In the genomic region with DNA sequence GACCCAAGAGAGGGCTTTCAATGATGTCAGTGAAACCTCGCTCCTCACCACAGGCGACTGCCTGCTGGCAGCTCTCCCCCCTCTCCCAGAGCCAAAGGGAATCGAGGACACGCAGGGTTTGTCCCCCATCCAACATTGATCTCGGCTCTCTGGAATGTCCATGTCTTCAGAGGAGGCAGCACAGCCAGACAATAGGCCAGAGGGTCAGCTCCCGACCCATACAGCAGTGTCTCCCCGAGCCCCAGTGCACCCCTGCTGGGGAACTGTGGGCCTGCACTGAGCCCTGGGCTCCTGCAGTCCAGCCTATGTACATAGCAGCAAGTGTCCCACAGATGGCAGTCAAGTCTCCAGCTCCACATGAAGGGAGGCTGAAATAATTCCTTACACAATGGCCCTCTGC, we compare ENCODE assay signal across 8 mouse cellular contexts. TPM values are rescaled to one million over a fixed set of nuclear protein-coding genes. Genes with fewer than 3 reads are reported as not detected.
DNase-seq lines count a peak whose midpoint lies in the region; ATAC-seq and TF ChIP-seq lines count a peak whose summit lies in the region.

No protein-coding gene starts in this region.

- no peak overlapping the region for H3K4me3 ChIP-seq in embryonic facial prominence, embryonic 15.5 days (replicated peaks)
- H3K4me3 ChIP-seq in heart, embryonic 10.5 days = no peak overlapping the region
- no peak overlapping the region for H3K4me3 ChIP-seq in liver, adult 2 months (ENCODE audit: insufficient read depth, low read depth, low read length)
- H3K4me3 ChIP-seq in stomach, embryonic 15.5 days (replicated peaks) = no peak overlapping the region

- no peaks in the 10 kb centered on the region for H3K79me2 ChIP-seq in liver, adult 2 months (ENCODE audit: control insufficient read depth, insufficient read depth, low read length)

- H3K36me3 ChIP-seq in embryonic facial prominence, embryonic 15.5 days = no peaks in the 10 kb centered on the region
- no peaks in the 10 kb centered on the region for H3K36me3 ChIP-seq in heart, embryonic 10.5 days
- H3K36me3 ChIP-seq in liver, adult 2 months (ENCODE audit: control insufficient read depth, insufficient read depth, low read length) = no peaks in the 10 kb centered on the region
- H3K36me3 ChIP-seq in stomach, embryonic 15.5 days = no peaks in the 10 kb centered on the region

- TF ChIP-seq CTCF in liver, adult 2 months (IDR thresholded peaks at IDR 0.05; ENCODE audit: low read depth, low read length) = peak; percentile 67

- TF ChIP-seq POLR2A in liver, adult 2 months (IDR thresholded peaks at IDR 0.05; ENCODE audit: extremely low read depth, insufficient read depth, low read length) = no peak

- H3K4me2 ChIP-seq in embryonic facial prominence, embryonic 15.5 days (replicated peaks) = no peak overlapping the region
- no peak overlapping the region for H3K4me2 ChIP-seq in stomach, embryonic 15.5 days

- no peaks in the 10 kb centered on the region for H3K9me3 ChIP-seq in embryonic facial prominence, embryonic 15.5 days (replicated peaks)
- no peaks in the 10 kb centered on the region for H3K9me3 ChIP-seq in heart, embryonic 10.5 days
- no peaks in the 10 kb centered on the region for H3K9me3 ChIP-seq in stomach, embryonic 15.5 days

- peak; percentile 81 for ATAC-seq in embryonic facial prominence, embryonic 15.5 days (ENCODE audit: insufficient number of reproducible peaks, low FRiP score, low TSS enrichment, low read depth)
- ATAC-seq in stomach, embryonic 15.5 days (ENCODE audit: insufficient read depth, low FRiP score, low read depth) = peak; percentile 79

- H3K27ac ChIP-seq in embryonic facial prominence, embryonic 15.5 days (replicated peaks) = no peak overlapping the region
- peak overlapping the region; percentile 79 for H3K27ac ChIP-seq in heart, embryonic 10.5 days
- no peak overlapping the region for H3K27ac ChIP-seq in liver, adult 2 months (replicated peaks; ENCODE audit: insufficient read depth, low read depth, low read length)
- peak overlapping the region; percentile 82 for H3K27ac ChIP-seq in stomach, embryonic 15.5 days

- H3K4me1 ChIP-seq in embryonic facial prominence, embryonic 15.5 days = peaks cover 39% of the 10 kb centered on the region
- peaks cover 65% of the 10 kb centered on the region for H3K4me1 ChIP-seq in heart, embryonic 10.5 days
- H3K4me1 ChIP-seq in liver, adult 2 months (ENCODE audit: control insufficient read depth, insufficient read depth, low read length) = no peaks in the 10 kb centered on the region
- H3K4me1 ChIP-seq in stomach, embryonic 15.5 days = peaks cover 17% of the 10 kb centered on the region; the same call in 1 of the 2 replicates

- DNase-seq in 3134 (ENCODE audit: extremely low read depth, insufficient read length, low spot score) = peak; percentile 90
- DNase-seq in adrenal gland, postnatal 4 days (ENCODE audit: low spot score in 2 of 2) = peak; percentile 43 to 54
- peak; percentile 92 for DNase-seq in heart, embryonic 10.5 days (ENCODE audit: low spot score)
- peak; percentile 75 for DNase-seq in kidney, adult 9 months
- peak; percentile 51 for DNase-seq in liver, adult 2 months (ENCODE audit: extremely low read depth, low read depth, low spot score)
- DNase-seq in neural tube, embryonic 10.5 days (ENCODE audit: extremely low spot score, low spot score) = peak; percentile 67

- no peak overlapping the region for H3K9ac ChIP-seq in embryonic facial prominence, embryonic 15.5 days
- no peak overlapping the region for H3K9ac ChIP-seq in liver, adult 2 months (ENCODE audit: low read depth, low read length)
- H3K9ac ChIP-seq in stomach, embryonic 15.5 days = no peak overlapping the region

- 31% methylated on average over 7 of the region's 7 CpGs for WGBS in embryonic facial prominence, embryonic 15.5 days
- 27% methylated on average over 7 of the region's 7 CpGs for WGBS in heart, embryonic 10.5 days
- 44% methylated on average over 7 of the region's 7 CpGs for WGBS in liver, adult 2 months
- WGBS in stomach, embryonic 15.5 days = 23% methylated on average over 7 of the region's 7 CpGs

- no peaks in the 10 kb centered on the region for H3K27me3 ChIP-seq in embryonic facial prominence, embryonic 15.5 days
- no peaks in the 10 kb centered on the region for H3K27me3 ChIP-seq in heart, embryonic 10.5 days (ENCODE audit: insufficient read depth, poor library complexity, severe bottlenecking)
- H3K27me3 ChIP-seq in liver, adult 2 months (ENCODE audit: control insufficient read depth, insufficient read depth, low read length) = no peaks in the 10 kb centered on the region
- H3K27me3 ChIP-seq in stomach, embryonic 15.5 days (replicated peaks) = no peaks in the 10 kb centered on the region

RNA-seq across cellular contexts. Expression of a gene that starts 54.8 kb away (rescaled TPM):
- 10 to 100 TPM in 1 of 2 experiments, 1 to 10 TPM in 1; 7.6 to 10.1 TPM for total RNA-seq in adrenal gland, postnatal 4 days (2021)
- 3.0 and 3.2 TPM in 2 replicates for polyA plus RNA-seq in embryonic facial prominence, embryonic 15.5 days (2015; fragmentation: Nextera tagmentation; extraction: Ambion mirVana)
- polyA plus RNA-seq in heart, embryonic 10.5 days (2016; fragmentation: Nextera tagmentation; extraction: Ambion mirVana) = 3.8 and 6.4 TPM in 2 replicates
- 2.6 and 3.6 TPM in 2 replicates for total RNA-seq in liver, adult 2 months (2014; rRNA removed)
- 2.7 and 3.3 TPM in 2 replicates for polyA plus RNA-seq in liver, adult 2 months (2012; rRNA removed)
- polyA plus RNA-seq in stomach, embryonic 15.5 days (2015; fragmentation: Nextera tagmentation; extraction: Ambion mirVana) = 6.2 and 8.9 TPM in 2 replicates

Comparison
In these comparisons a context has a peak if more than half of its experiments do, and no peak if none do; other contexts are left out.
1. H3K27ac ChIP-seq: peak in heart, embryonic 10.5 days (single experiment) and stomach, embryonic 15.5 days (single experiment); none in embryonic facial prominence, embryonic 15.5 days (single experiment) and liver, adult 2 months (single experiment).
2. Peak in every context shown above with its lines, with median percentiles within 50 percentile points of each other: DNase-seq.